Mouse (Mus musculus) intestine, embryonic 14.5 days (tissue): Measurements from ENCODE around the gene Lce1a2. TPM values are rescaled to one million over a fixed set of nuclear protein-coding genes. Genes with fewer than 3 reads are reported as not detected.

Experiments
- ATAC-seq: fragments of 200-750 bp; cut with Nextera tagmentation; replicated peaks from 2 replicates; pipeline ENCODE4 v1.8.0; 2017; ENCODE audit warnings: low read depth, moderate number of reproducible peaks, moderate TSS enrichment, moderate library complexity; ENCODE audit not compliant: low FRiP score, low TSS enrichment
- DNase-seq: peaks from one replicate; pipeline ENCODE4 v3.0.0-alpha.2; 2018; ENCODE audit warnings: low spot score
- H3K27ac ChIP-seq: fragments of 300-500 bp; sonication (generic); 2 replicates; pipeline ENCODE4 v1.5.1; 2014; ENCODE audit warnings: low read depth, mild to moderate bottlenecking, control low read depth
- H3K27me3 ChIP-seq: fragments of 300-500 bp; sonication (generic); replicated peaks from 2 replicates; pipeline ENCODE4 v1.6.1; 2014; ENCODE audit warnings: low read length, control low read depth; ENCODE audit not compliant: control insufficient read depth, insufficient read depth
- H3K36me3 ChIP-seq: fragments of 300-500 bp; sonication (generic); 2 replicates; pipeline ENCODE4 v1.6.1; 2014; ENCODE audit warnings: low read length, control low read depth; ENCODE audit not compliant: control insufficient read depth, insufficient read depth
- H3K4me1 ChIP-seq: fragments of 300-500 bp; sonication (generic); replicated peaks from 2 replicates; pipeline ENCODE4 v1.6.1; 2014; ENCODE audit warnings: low read length, control low read depth, mixed read lengths; ENCODE audit not compliant: control insufficient read depth, insufficient read depth
- H3K4me2 ChIP-seq: fragments of 300-500 bp; sonication (generic); 2 replicates; pipeline ENCODE4 v1.6.1; 2014; ENCODE audit warnings: low read length
- H3K4me3 ChIP-seq: fragments of 300-500 bp; sonication (generic); 2 replicates; pipeline ENCODE4 v1.5.1; 2014; ENCODE audit warnings: low read depth, low read length, control low read depth, mixed read lengths
- H3K9ac ChIP-seq: fragments of 300-500 bp; sonication (generic); 2 replicates; pipeline ENCODE4 v1.6.1; 2014; ENCODE audit warnings: mild to moderate bottlenecking, low read length
- H3K9me3 ChIP-seq: fragments of 300-500 bp; sonication (generic); 2 replicates; pipeline ENCODE4 v1.6.1; 2016; ENCODE audit warnings: low read length, control low read depth; ENCODE audit not compliant: control insufficient read depth
- WGBS: fragments of 180-500 bp; shearing (Covaris S2); extraction: QIAGEN DNeasy Blood & Tissue Kit; methylation state at CpG from one replicate; pipeline ENCODE4 v1.1.7; 2014; 5-methylcytosine and 5-hydroxymethylcytosine counted together
- polyA plus RNA-seq: library from polyadenylated mRNA; unstranded; fragments of >200 nt; fragmentation: Nextera tagmentation; extraction: Ambion mirVana; gene quantifications from 2 replicates; pipeline ENCODE4 v1.2.1, GENCODE M21; 2014

Lce1a2 gene
- polyA plus RNA-seq, 1 experiment from 2014 or later: not detected

- DNase-seq: no peak
Observed at GRCm38 (mm10) chr3:92648207-92648606, 21.9 kb downstream of the Lce1a2 start, which contains the start of gene Lce1a1. TSS of gene Lce1a1 (minus strand) at chr3:92648307.

GRCm38 (mm10) chr3:92639854-92640253 lies 30.3 kb downstream of the Lce1a2 start:
- no peak for DNase-seq
- H3K27me3 ChIP-seq: no peaks in the 10 kb centered on the region
- 88% methylated on average over 15 of the region's 15 CpGs for WGBS
- no peaks in the 10 kb centered on the region for H3K4me1 ChIP-seq
- no peak overlapping the region for H3K27ac ChIP-seq
- no peaks in the 10 kb centered on the region for H3K9me3 ChIP-seq
- H3K4me3 ChIP-seq: no peak overlapping the region
- no peak overlapping the region for H3K9ac ChIP-seq
- H3K4me2 ChIP-seq: no peak overlapping the region
- H3K36me3 ChIP-seq: no peaks in the 10 kb centered on the region
- ATAC-seq: no peak

More at GRCm38 (mm10) chr3:92648207-92648606, 21.9 kb downstream of the Lce1a2 start, which contains the start of gene Lce1a1:
- Histone ChIP-seq H3K9ac (no peak within 1 kb of the TSS), H3K9me3 (no peaks in the 10 kb centered on the region), H3K27me3 (no peaks in the 10 kb centered on the region), H3K4me2 (no peak within 1 kb of the TSS), H3K27ac (no peak within 1 kb of the TSS), H3K36me3 (no peaks in the 10 kb centered on the region), H3K4me1 (no peaks in the 10 kb centered on the region), H3K4me3 (no peak within 1 kb of the TSS)
- 75% methylated on average over 1 of the region's 1 CpGs for WGBS
- ATAC-seq: no peak

- DNase-seq: no peak
- Histone ChIP-seq H3K27ac (no peak overlapping the region), H3K9me3 (no peaks in the 10 kb centered on the region), H3K4me2 (no peak overlapping the region), H3K9ac (no peak overlapping the region), H3K4me3 (no peak overlapping the region), H3K27me3 (no peaks in the 10 kb centered on the region), H3K36me3 (no peaks in the 10 kb centered on the region), H3K4me1 (no peaks in the 10 kb centered on the region)
- WGBS: 77% methylated on average over 3 of the region's 3 CpGs
- no peak for ATAC-seq
Observed at GRCm38 (mm10) chr3:92638653-92638991, 31.5 kb downstream of the Lce1a2 start.

- DNase-seq: no peak
- Histone ChIP-seq H3K9me3 (no peaks in the 10 kb centered on the region), H3K4me1 (no peaks in the 10 kb centered on the region), H3K27me3 (no peaks in the 10 kb centered on the region), H3K36me3 (no peaks in the 10 kb centered on the region), H3K4me3 (no peak overlapping the region), H3K27ac (no peak overlapping the region), H3K4me2 (no peak overlapping the region), H3K9ac (no peak overlapping the region)
- no peak for ATAC-seq
- 58% methylated on average over 1 of the region's 1 CpGs for WGBS
Observed at GRCm38 (mm10) chr3:92637745-92638652, 32.1 kb downstream of the Lce1a2 start.

- ATAC-seq: no peak
- Histone ChIP-seq H3K36me3 (no peaks in the 10 kb centered on the region), H3K9me3 (no peaks in the 10 kb centered on the region), H3K27me3 (no peaks in the 10 kb centered on the region), H3K27ac (no peak within 1 kb of the TSS), H3K4me3 (no peak within 1 kb of the TSS), H3K9ac (no peak within 1 kb of the TSS), H3K4me1 (no peaks in the 10 kb centered on the region), H3K4me2 (no peak within 1 kb of the TSS)
- 60% methylated on average over 2 of the region's 2 CpGs for WGBS
- no peak for DNase-seq
Observed at GRCm38 (mm10) chr3:92621560-92621959, 48.6 kb downstream of the Lce1a2 start, which contains the start of gene Lce6a. TSS of gene Lce6a (minus strand) at chr3:92621660.

Other genes with a start within 250 kb of the Lce1a2 start
- 3.7 and 5.1 TPM in 2 replicates for gene Gm9774, start 240.9 kb downstream of the Lce1a2 start, polyA plus RNA-seq
- 0.30 and 0.31 TPM in 2 replicates for gene Sprr2k, start 237.7 kb downstream of the Lce1a2 start, polyA plus RNA-seq
- not detected in 2 replicates for gene Sprr1b, start 231.5 kb downstream of the Lce1a2 start, polyA plus RNA-seq
- not detected in 2 replicates for gene Sprr3, start 211.6 kb downstream of the Lce1a2 start, polyA plus RNA-seq
- 1.0 and 1.5 TPM in 2 replicates for gene Sprr1a, start 184.4 kb downstream of the Lce1a2 start, polyA plus RNA-seq
- gene Sprr4, start 169.8 kb downstream of the Lce1a2 start, polyA plus RNA-seq: not detected in 2 replicates
- gene 2310046K23Rik, start 135.8 kb downstream of the Lce1a2 start, polyA plus RNA-seq: not detected in 2 replicates
- gene Ivl, start 96.6 kb downstream of the Lce1a2 start, polyA plus RNA-seq: 0.27 TPM in 1 of 2 replicates, not detected in the other
- not detected in 2 replicates for gene Smcp, start 81.3 kb downstream of the Lce1a2 start, polyA plus RNA-seq
- not detected in 2 replicates for gene 2210017I01Rik, start 62.8 kb downstream of the Lce1a2 start, polyA plus RNA-seq
- not detected in 2 replicates for gene Lce6a, start 48.7 kb downstream of the Lce1a2 start, polyA plus RNA-seq
- gene Lce1a1, start 22.0 kb downstream of the Lce1a2 start, polyA plus RNA-seq: not detected in 2 replicates
- gene Lce1b, start 13.4 kb downstream of the Lce1a2 start, polyA plus RNA-seq: not detected in 2 replicates
- not detected in 2 replicates for gene Lce1c, start 8.9 kb upstream of the Lce1a2 start, polyA plus RNA-seq
- gene Lce1d, start 16.9 kb upstream of the Lce1a2 start, polyA plus RNA-seq: not detected in 2 replicates
- gene Lce1e, start 38.8 kb upstream of the Lce1a2 start, polyA plus RNA-seq: not detected in 2 replicates
- not detected in 2 replicates for gene Lce1f, start 50.0 kb upstream of the Lce1a2 start, polyA plus RNA-seq
- gene Gm38119, start 68.8 kb upstream of the Lce1a2 start, polyA plus RNA-seq: not detected in 2 replicates
- gene Lce1g, start 82.0 kb upstream of the Lce1a2 start, polyA plus RNA-seq: not detected in 2 replicates
- not detected in 2 replicates for gene Lce1h, start 94.8 kb upstream of the Lce1a2 start, polyA plus RNA-seq
- not detected in 2 replicates for gene Lce1i, start 108.6 kb upstream of the Lce1a2 start, polyA plus RNA-seq
- gene Lce1j, start 120.2 kb upstream of the Lce1a2 start, polyA plus RNA-seq: not detected in 2 replicates
- not detected in 2 replicates for gene Lce1k, start 137.6 kb upstream of the Lce1a2 start, polyA plus RNA-seq
- not detected in 2 replicates for gene Kprp, start 156.9 kb upstream of the Lce1a2 start, polyA plus RNA-seq
- gene Lce1l, start 181.0 kb upstream of the Lce1a2 start, polyA plus RNA-seq: not detected in 2 replicates
- not detected in 2 replicates for gene 2310050C09Rik, start 199.9 kb upstream of the Lce1a2 start, polyA plus RNA-seq